Mouse (Mus musculus) forebrain, embryonic 11.5 days (tissue): ENCODE results near the gene Gfm1. TPM values are rescaled to one million over a fixed set of nuclear protein-coding genes. Genes with fewer than 3 reads are reported as not detected.

Experiments used
- ATAC-seq: fragments of 200-750 bp; cut with Nextera tagmentation; replicated peaks from 2 replicates; pipeline ENCODE4 v1.8.0; 2017; ENCODE audit warnings: moderate TSS enrichment; ENCODE audit not compliant: low FRiP score
- DNase-seq: peaks from one replicate; pipeline ENCODE4 v3.0.0-alpha.2; 2017; ENCODE audit warnings: low spot score
- H3K27ac ChIP-seq: fragments of 300-500 bp; sonication (generic); 2 replicates; pipeline ENCODE4 v1.5.1; 2014; ENCODE audit warnings: low read depth, low read length
- H3K27me3 ChIP-seq: fragments of 300-500 bp; sonication (generic); 2 replicates; pipeline ENCODE4 v1.6.1; 2014; ENCODE audit warnings: mild to moderate bottlenecking, low read length, mixed read lengths; ENCODE audit not compliant: control insufficient read depth, insufficient read depth
- H3K36me3 ChIP-seq: fragments of 300-500 bp; sonication (generic); 2 replicates; pipeline ENCODE4 v1.6.1; 2014; ENCODE audit warnings: mild to moderate bottlenecking, low read length, moderate library complexity, mixed read lengths; ENCODE audit not compliant: control insufficient read depth, insufficient read depth
- H3K4me1 ChIP-seq: fragments of 300-500 bp; sonication (generic); replicated peaks from 2 replicates; pipeline ENCODE4 v1.6.1; 2014; ENCODE audit warnings: low read length, mixed read lengths; ENCODE audit not compliant: control insufficient read depth, insufficient read depth
- H3K4me2 ChIP-seq: fragments of 300-500 bp; sonication (generic); 2 replicates; pipeline ENCODE4 v1.6.1; 2014; ENCODE audit warnings: low read depth, mild to moderate bottlenecking, low read length, moderate library complexity, mixed read lengths; ENCODE audit not compliant: severe bottlenecking
- H3K4me3 ChIP-seq: fragments of 300-500 bp; sonication (generic); 2 replicates; pipeline ENCODE4 v1.5.1; 2014; ENCODE audit warnings: low read depth, low read length
- H3K9ac ChIP-seq: fragments of 300-500 bp; sonication (generic); 2 replicates; pipeline ENCODE4 v1.6.1; 2014; ENCODE audit warnings: low read length
- H3K9me3 ChIP-seq: fragments of 300-500 bp; sonication (generic); 2 replicates; pipeline ENCODE4 v1.6.1; 2016; ENCODE audit warnings: low read length, mixed read lengths; ENCODE audit not compliant: control insufficient read depth
- WGBS: fragments of 180-500 bp; shearing (Covaris S2); extraction: QIAGEN DNeasy Blood & Tissue Kit; methylation state at CpG from one replicate; pipeline ENCODE4 v1.1.7; 2014; 5-methylcytosine and 5-hydroxymethylcytosine counted together
- polyA plus RNA-seq: library from polyadenylated mRNA; unstranded; fragments of >200 nt; fragmentation: Nextera tagmentation; extraction: Ambion mirVana; gene quantifications from 2 replicates; pipeline ENCODE4 v1.2.1, GENCODE M21; 2014

Gfm1 gene
- 49.9 and 52.7 TPM in 2 replicates for polyA plus RNA-seq

DNA sequence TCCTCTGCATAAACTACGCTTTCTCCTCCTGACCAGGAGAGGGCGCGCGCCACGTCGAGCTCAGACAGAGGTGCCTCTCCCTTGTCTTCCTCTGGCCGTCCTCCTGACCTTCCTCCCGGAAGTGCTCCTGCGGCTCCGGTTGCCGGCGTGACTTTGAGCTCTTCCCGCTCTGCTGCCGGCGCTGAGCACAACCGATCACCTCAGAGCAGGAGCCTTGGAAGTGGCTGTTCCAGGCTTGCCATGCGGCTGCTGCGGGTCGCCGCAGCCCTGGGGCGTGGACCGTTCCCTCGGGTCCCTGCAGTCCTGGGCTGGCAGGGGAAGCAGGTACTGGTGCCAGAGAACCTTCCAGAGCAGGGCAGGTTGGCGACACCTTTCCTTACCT lies at the start of gene Gfm1:
TSS of gene Gfm1 (plus strand) at position 98 of the 382 bp plus-strand sequence.
- H3K4me3 ChIP-seq: peak within 1 kb of the TSS; percentile 94
- H3K27ac ChIP-seq: no peak within 1 kb of the TSS
- DNase-seq (peak; percentile 93), ATAC-seq (peak; percentile 93)
- peak within 1 kb of the TSS; percentile 86 for H3K9ac ChIP-seq
- peak within 1 kb of the TSS; percentile 75 for H3K4me2 ChIP-seq
- WGBS: 0% methylated on average over 24 of the region's 24 CpGs
- 0 out of 2 replicates have a peak, but pooled peaks cover 4% of the 10 kb centered on the region for H3K4me1 ChIP-seq
- H3K36me3 ChIP-seq: no peaks in the 10 kb centered on the region; the same call in 1 of the 2 replicates
- peaks cover 9% of the 10 kb centered on the region; the same call in 1 of the 2 replicates for H3K9me3 ChIP-seq
- no peaks in the 10 kb centered on the region for H3K27me3 ChIP-seq

DNA sequence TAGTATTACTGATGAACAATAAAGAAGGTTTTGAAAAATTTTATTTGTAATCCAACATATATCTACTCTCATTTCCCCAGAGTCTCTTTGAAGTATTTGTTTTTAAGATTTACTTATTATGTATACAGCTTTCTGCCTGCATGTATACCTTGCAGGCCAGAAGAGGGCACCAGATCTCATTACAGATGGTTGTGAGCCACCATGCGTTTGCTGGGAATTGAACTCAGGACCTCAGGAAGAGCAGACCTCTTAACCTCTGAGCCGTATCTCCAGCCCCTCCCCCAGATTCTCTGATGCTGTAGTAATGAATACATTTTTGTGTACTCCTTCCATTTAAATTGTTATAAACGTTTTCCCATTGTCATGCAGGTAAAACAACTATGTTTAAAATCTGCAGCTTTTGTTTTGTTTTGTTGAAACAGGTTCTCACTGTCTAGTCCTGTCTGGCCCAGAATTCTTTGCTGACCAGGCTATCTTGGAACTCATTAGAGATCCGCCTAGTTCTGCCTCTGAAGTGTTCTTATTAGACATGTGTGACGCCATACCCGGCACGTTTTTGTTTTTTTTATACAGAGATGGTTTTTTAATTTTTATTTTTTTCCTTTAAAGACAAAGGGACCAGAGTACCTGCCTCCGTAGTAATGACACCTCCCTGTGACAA lies 428 bp upstream of the Gfm1 start:
- no peaks in the 10 kb centered on the region for H3K27me3 ChIP-seq
- H3K4me3 ChIP-seq: peak overlapping the region; percentile 94
- DNase-seq (no peak), ATAC-seq (peak; percentile 81)
- no peak overlapping the region for H3K9ac ChIP-seq
- H3K4me2 ChIP-seq: peak overlapping the region; percentile 75; the same call in 1 of the 2 replicates
- 36% methylated on average over 8 of the region's 8 CpGs for WGBS
- H3K4me1 ChIP-seq: 0 out of 2 replicates have a peak, but pooled peaks cover 4% of the 10 kb centered on the region
- peaks cover 9% of the 10 kb centered on the region; the same call in 1 of the 2 replicates for H3K9me3 ChIP-seq
- no peak overlapping the region for H3K27ac ChIP-seq
- H3K36me3 ChIP-seq: no peaks in the 10 kb centered on the region; the same call in 1 of the 2 replicates

DNA sequence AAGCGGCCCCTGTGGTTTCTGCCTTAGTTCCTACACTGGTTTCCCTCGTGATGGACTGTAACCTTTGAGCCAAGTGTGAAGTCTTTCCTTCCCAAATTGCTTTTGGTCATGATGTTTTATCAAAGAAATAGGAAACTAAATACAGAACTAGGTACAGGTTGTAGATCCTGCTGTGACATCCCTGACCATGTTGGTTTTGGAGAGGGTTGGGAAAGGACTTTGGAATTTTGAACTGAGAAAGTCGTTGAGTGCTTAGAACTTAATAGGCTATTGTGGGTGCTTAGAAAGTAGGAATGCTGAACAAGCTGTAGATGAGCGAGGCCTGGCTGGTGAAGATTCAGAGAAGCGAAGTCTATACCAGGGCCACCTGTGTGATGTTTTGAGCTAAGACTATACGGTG lies 4.1 kb downstream of the Gfm1 start:
- H3K36me3 ChIP-seq: no peaks in the 10 kb centered on the region; the same call in 1 of the 2 replicates
- H3K27me3 ChIP-seq: no peaks in the 10 kb centered on the region
- H3K9ac ChIP-seq: no peak overlapping the region
- WGBS: 92% methylated on average over 6 of the region's 6 CpGs
- no peak overlapping the region for H3K27ac ChIP-seq
- H3K4me1 ChIP-seq: 0 out of 2 replicates have a peak, but pooled peaks cover 4% of the 10 kb centered on the region
- no peak for ATAC-seq
- H3K4me2 ChIP-seq: no peak overlapping the region
- no peak for DNase-seq
- H3K9me3 ChIP-seq: no peaks in the 10 kb centered on the region
- H3K4me3 ChIP-seq: no peak overlapping the region

DNA sequence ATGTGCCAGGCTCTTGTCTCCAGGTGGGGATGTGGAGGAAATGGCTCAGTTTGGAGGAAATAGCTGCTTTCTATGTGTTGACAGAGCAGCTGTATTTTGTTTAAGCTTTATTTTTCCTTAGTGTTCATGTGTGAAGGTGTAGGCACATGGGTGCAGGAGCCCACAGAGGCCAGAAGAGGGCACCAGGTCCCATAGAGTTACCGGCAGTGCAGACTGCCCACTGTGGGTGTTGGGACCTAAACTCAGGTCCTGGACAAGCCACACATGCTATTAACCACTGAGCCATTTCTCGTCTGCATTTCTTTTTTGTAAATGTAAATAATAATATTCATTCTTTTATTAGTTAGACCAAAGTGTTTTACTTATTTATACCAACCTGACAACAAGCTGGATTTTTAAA lies 17.2 kb downstream of the Gfm1 start:
- ATAC-seq (no peak), DNase-seq (no peak)
- no peaks in the 10 kb centered on the region for H3K9me3 ChIP-seq
- H3K4me1 ChIP-seq: no peaks in the 10 kb centered on the region
- H3K27ac ChIP-seq: no peak overlapping the region
- H3K27me3 ChIP-seq: no peaks in the 10 kb centered on the region
- no peak overlapping the region for H3K4me2 ChIP-seq
- WGBS: 92% methylated on average over 2 of the region's 2 CpGs
- H3K36me3 ChIP-seq: peaks cover 4% of the 10 kb centered on the region; the same call in 1 of the 2 replicates
- no peak overlapping the region for H3K9ac ChIP-seq
- H3K4me3 ChIP-seq: no peak overlapping the region

DNA sequence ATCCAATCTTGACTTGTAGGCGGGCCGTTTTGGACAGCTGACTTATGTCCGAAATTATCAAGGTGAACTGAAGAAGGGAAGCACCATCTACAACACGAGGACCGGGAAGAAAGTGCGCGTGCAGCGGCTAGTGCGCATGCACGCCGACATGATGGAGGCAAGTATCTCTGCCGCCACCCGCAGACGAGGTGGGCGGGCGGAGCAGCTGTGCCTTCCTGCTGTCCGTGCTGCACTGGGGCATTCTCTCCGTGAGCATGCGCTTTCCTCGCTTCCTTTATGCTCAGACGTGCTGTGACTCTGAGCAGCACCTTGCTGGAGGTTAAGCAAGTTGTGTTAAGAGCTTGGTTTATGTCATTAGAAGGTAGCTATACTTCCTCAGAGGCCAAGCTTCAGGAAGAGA lies 19.8 kb downstream of the Gfm1 start:
- DNase-seq: no peak
- Histone ChIP-seq H3K27ac (no peak overlapping the region), H3K9ac (no peak overlapping the region), H3K27me3 (no peaks in the 10 kb centered on the region), H3K4me2 (no peak overlapping the region), H3K4me1 (no peaks in the 10 kb centered on the region), H3K36me3 (peaks cover 4% of the 10 kb centered on the region; the same call in 1 of the 2 replicates), H3K4me3 (no peak overlapping the region), H3K9me3 (no peaks in the 10 kb centered on the region)
- WGBS: 93% methylated on average over 21 of the region's 21 CpGs
- no peak for ATAC-seq

DNA sequence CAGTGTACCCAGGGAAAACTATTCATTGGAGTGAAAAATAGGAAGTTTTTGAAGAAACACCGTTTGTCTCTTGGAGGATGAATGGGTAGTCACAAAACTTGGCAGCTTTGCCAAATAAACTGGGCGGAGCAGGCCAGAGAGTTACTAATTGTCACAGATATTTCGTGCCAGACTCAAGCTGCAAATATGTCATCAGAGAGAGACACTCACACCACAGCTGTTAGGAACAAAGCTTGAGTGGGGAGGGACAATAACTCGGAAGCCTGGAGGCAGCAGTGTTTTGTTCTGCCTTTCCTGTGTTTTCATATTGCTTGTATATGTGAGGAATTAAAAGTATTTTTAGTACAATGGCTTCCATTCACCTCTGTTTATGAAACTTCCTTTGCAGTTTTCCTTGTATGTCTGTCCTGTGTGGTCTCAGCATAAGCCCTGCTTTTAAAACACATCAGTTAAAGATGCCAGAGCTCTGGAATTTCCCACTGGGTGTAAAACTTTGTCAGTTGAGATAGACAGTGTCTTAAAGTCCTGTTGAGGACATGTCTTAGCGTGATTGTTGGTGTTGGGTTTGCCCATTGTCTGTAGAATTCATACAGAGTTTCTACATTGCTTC lies 20.8 kb downstream of the Gfm1 start:
- no peak overlapping the region for H3K4me3 ChIP-seq
- H3K4me2 ChIP-seq: no peak overlapping the region
- no peaks in the 10 kb centered on the region for H3K9me3 ChIP-seq
- no peaks in the 10 kb centered on the region for H3K4me1 ChIP-seq
- DNase-seq (no peak), ATAC-seq (no peak)
- H3K27ac ChIP-seq: no peak overlapping the region
- H3K36me3 ChIP-seq: peaks cover 4% of the 10 kb centered on the region; the same call in 1 of the 2 replicates
- H3K27me3 ChIP-seq: no peaks in the 10 kb centered on the region
- WGBS: 86% methylated on average over 5 of the region's 5 CpGs
- H3K9ac ChIP-seq: no peak overlapping the region

DNA sequence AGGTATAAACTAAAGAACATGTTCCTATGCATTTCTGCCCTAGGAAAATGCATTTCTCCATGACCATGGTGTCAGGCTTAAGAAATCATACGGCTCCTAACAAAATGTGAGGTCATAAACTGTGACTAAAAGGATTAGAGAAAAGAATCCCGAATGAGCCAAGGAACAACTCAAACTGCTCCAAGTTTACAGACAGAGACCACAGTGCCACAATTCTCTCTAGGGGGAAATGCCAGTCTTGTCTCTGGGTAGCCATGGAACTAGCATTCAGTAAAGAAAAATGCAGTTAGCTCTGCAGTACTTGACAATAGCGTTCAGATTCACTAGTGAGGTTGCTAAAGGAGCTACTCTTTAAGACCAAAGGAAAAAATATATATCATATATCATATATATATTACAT lies 30.0 kb downstream of the Gfm1 start:
- 72% methylated on average over 3 of the region's 3 CpGs for WGBS
- Histone ChIP-seq H3K9ac (no peak overlapping the region), H3K4me2 (no peak overlapping the region), H3K4me1 (peaks cover 4% of the 10 kb centered on the region; the same call in 1 of the 2 replicates), H3K4me3 (no peak overlapping the region), H3K36me3 (no peaks in the 10 kb centered on the region), H3K27me3 (no peaks in the 10 kb centered on the region), H3K27ac (no peak overlapping the region), H3K9me3 (no peaks in the 10 kb centered on the region)
- DNase-seq (no peak), ATAC-seq (no peak)

DNA sequence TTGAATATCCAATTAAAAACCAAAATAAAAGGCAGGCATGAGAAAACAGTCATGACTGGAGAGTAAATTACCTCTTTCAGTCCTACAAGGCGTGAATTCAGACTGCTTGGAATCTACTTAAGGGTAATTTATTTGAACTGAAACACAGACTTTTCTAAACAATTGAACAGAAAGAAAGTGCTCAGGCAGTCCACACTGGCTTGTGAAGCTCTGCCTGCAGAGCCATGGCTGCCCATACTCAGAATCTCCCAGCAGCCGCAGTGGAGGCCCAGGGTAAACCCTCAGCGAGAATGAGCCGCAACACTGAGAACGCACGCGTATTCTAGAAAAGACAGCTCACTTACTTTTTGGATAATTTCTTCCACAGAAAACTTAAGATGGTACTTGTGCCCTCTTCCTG lies 32.1 kb downstream of the Gfm1 start:
- Histone ChIP-seq H3K9ac (no peak overlapping the region), H3K36me3 (no peaks in the 10 kb centered on the region), H3K4me2 (no peak overlapping the region), H3K4me1 (peaks cover 4% of the 10 kb centered on the region; the same call in 1 of the 2 replicates), H3K9me3 (no peaks in the 10 kb centered on the region), H3K4me3 (no peak overlapping the region), H3K27me3 (no peaks in the 10 kb centered on the region), H3K27ac (no peak overlapping the region)
- WGBS: 65% methylated on average over 7 of the region's 7 CpGs
- no peak for DNase-seq
- no peak; the same call in 1 of the 2 replicates for ATAC-seq
